Mouse (Mus musculus): ENCODE measurements around the gene Sobp. TPM values are rescaled to one million over a fixed set of nuclear protein-coding genes. Genes with fewer than 3 reads are reported as not detected.

The Sobp gene
- polyA plus RNA-seq, 2 experiments, result 0.01 TPM; not detected in 1

- Histone ChIP-seq H3K27ac (no peak overlapping the region), H3K4me1 (replicated peaks; ENCODE audit: control insufficient read depth in 2 of 2, insufficient read depth in 2 of 2, low read length in 1 of 2) (no peaks in the 10 kb centered on the region), H3K27me3 (ENCODE audit: control insufficient read depth, insufficient read depth, low read length) (no peaks in the 10 kb centered on the region), H3K36me3 (replicated peaks; ENCODE audit: control insufficient read depth, insufficient read depth, low read depth) (no peaks in the 10 kb centered on the region), H3K9ac (replicated peaks) (no peak overlapping the region), H3K4me3 (ENCODE audit: insufficient read depth in 1 of 2, low read depth in 2 of 2, low read length in 2 of 2) (no peak overlapping the region), H3K9me3 (ENCODE audit: control insufficient read depth, low read length) (no peaks in the 10 kb centered on the region), H3K4me2 (ENCODE audit: low read depth) (no peak overlapping the region)
- ATAC-seq (ENCODE audit: insufficient read depth) (no peak), DNase-seq (ENCODE audit: low read depth in 3 of 3, low spot score in 3 of 3) (no peak)
- 59% methylated on average over 8 of the region's 8 CpGs for WGBS (ENCODE audit: insufficient replicate concordance)
- TF ChIP-seq CTCF (IDR thresholded peaks at IDR 0.05; ENCODE audit: low read depth) (no peak), EP300 (IDR thresholded peaks at IDR 0.05; ENCODE audit: low read depth) (no peak)
Observed at GRCm38 (mm10) chr10:43054776-43055175, 119.6 kb downstream of the Sobp start.

GRCm38 (mm10) chr10:43053861-43054560, 120.3 kb downstream of the Sobp start:
- Histone ChIP-seq H3K9ac (replicated peaks) (no peak overlapping the region), H3K4me3 (ENCODE audit: insufficient read depth in 1 of 2, low read depth in 2 of 2, low read length in 2 of 2) (no peak overlapping the region), H3K9me3 (ENCODE audit: control insufficient read depth, low read length) (no peaks in the 10 kb centered on the region), H3K27me3 (ENCODE audit: control insufficient read depth, insufficient read depth, low read length) (no peaks in the 10 kb centered on the region), H3K4me2 (ENCODE audit: low read depth) (no peak overlapping the region), H3K27ac (no peak overlapping the region), H3K4me1 (replicated peaks; ENCODE audit: control insufficient read depth in 2 of 2, insufficient read depth in 2 of 2, low read length in 1 of 2) (no peaks in the 10 kb centered on the region), H3K36me3 (replicated peaks; ENCODE audit: control insufficient read depth, insufficient read depth, low read depth) (no peaks in the 10 kb centered on the region)
- no peak for ATAC-seq (ENCODE audit: insufficient read depth)
- DNase-seq (ENCODE audit: low read depth in 3 of 3, low spot score in 3 of 3), result no peak
- no peak for TF ChIP-seq CTCF (IDR thresholded peaks at IDR 0.05; ENCODE audit: low read depth)
- no peak for TF ChIP-seq EP300 (IDR thresholded peaks at IDR 0.05; ENCODE audit: low read depth)
- WGBS (ENCODE audit: insufficient replicate concordance), result 55% methylated on average over 10 of the region's 10 CpGs

- no peaks in the 10 kb centered on the region for H3K36me3 ChIP-seq (replicated peaks; ENCODE audit: control insufficient read depth, insufficient read depth, low read depth)
- H3K9ac ChIP-seq (replicated peaks), result no peak overlapping the region
- H3K4me1 ChIP-seq (replicated peaks; ENCODE audit: control insufficient read depth in 2 of 2, insufficient read depth in 2 of 2, low read length in 1 of 2), result no peaks in the 10 kb centered on the region; a peak in 1 of 4 replicates
- TF ChIP-seq EP300 (IDR thresholded peaks at IDR 0.05; ENCODE audit: low read depth) (no peak), CTCF (IDR thresholded peaks at IDR 0.05; ENCODE audit: low read depth) (peak; percentile 56)
- H3K4me3 ChIP-seq (ENCODE audit: insufficient read depth in 1 of 2, low read depth in 2 of 2, low read length in 2 of 2), result no peak overlapping the region
- H3K27me3 ChIP-seq (ENCODE audit: control insufficient read depth, insufficient read depth, low read length), result no peaks in the 10 kb centered on the region
- 36% methylated on average over 5 of the region's 5 CpGs for WGBS (ENCODE audit: insufficient replicate concordance)
- ATAC-seq (ENCODE audit: insufficient read depth) (no peak), DNase-seq (ENCODE audit: low read depth in 3 of 3, low spot score in 3 of 3) (no peak)
- no peak overlapping the region for H3K4me2 ChIP-seq (ENCODE audit: low read depth)
- no peak overlapping the region for H3K27ac ChIP-seq
- H3K9me3 ChIP-seq (ENCODE audit: control insufficient read depth, low read length), result no peaks in the 10 kb centered on the region
Observed at GRCm38 (mm10) chr10:43052462-43052861, 121.9 kb downstream of the Sobp start.

- DNase-seq (ENCODE audit: low read depth in 3 of 3, low spot score in 3 of 3) (no peak), ATAC-seq (ENCODE audit: insufficient read depth) (no peak)
- 57% methylated on average over 6 of the region's 6 CpGs for WGBS (ENCODE audit: insufficient replicate concordance)
- H3K27ac ChIP-seq, result no peak overlapping the region
- H3K4me2 ChIP-seq (ENCODE audit: low read depth), result no peak overlapping the region
- no peaks in the 10 kb centered on the region for H3K27me3 ChIP-seq (ENCODE audit: control insufficient read depth, insufficient read depth, low read length)
- H3K9ac ChIP-seq (replicated peaks), result no peak overlapping the region
- H3K4me3 ChIP-seq (ENCODE audit: insufficient read depth in 1 of 2, low read depth in 2 of 2, low read length in 2 of 2), result no peak overlapping the region
- H3K9me3 ChIP-seq (ENCODE audit: control insufficient read depth, low read length), result no peaks in the 10 kb centered on the region
- TF ChIP-seq EP300 (IDR thresholded peaks at IDR 0.05; ENCODE audit: low read depth) (no peak), CTCF (IDR thresholded peaks at IDR 0.05; ENCODE audit: low read depth) (no peak)
- peaks cover 0 to 2% of the 10 kb centered on the region in 2 experiments; a peak in 2 of 4 replicates for H3K4me1 ChIP-seq (replicated peaks; ENCODE audit: control insufficient read depth in 2 of 2, insufficient read depth in 2 of 2, low read length in 1 of 2)
- no peaks in the 10 kb centered on the region for H3K36me3 ChIP-seq (replicated peaks; ENCODE audit: control insufficient read depth, insufficient read depth, low read depth)
Observed at GRCm38 (mm10) chr10:43047804-43048348, 126.5 kb downstream of the Sobp start.

GRCm38 (mm10) chr10:43043351-43044209, 130.8 kb downstream of the Sobp start:
- Histone ChIP-seq H3K36me3 (replicated peaks; ENCODE audit: control insufficient read depth, insufficient read depth, low read depth) (no peaks in the 10 kb centered on the region), H3K27ac (no peak overlapping the region), H3K4me1 (replicated peaks; ENCODE audit: control insufficient read depth in 2 of 2, insufficient read depth in 2 of 2, low read length in 1 of 2) (peaks cover 0 to 2% of the 10 kb centered on the region in 2 experiments; a peak in 2 of 4 replicates), H3K27me3 (ENCODE audit: control insufficient read depth, insufficient read depth, low read length) (no peaks in the 10 kb centered on the region), H3K9me3 (ENCODE audit: control insufficient read depth, low read length) (no peaks in the 10 kb centered on the region), H3K4me3 (ENCODE audit: insufficient read depth in 1 of 2, low read depth in 2 of 2, low read length in 2 of 2) (no peak overlapping the region), H3K4me2 (ENCODE audit: low read depth) (no peak overlapping the region), H3K9ac (replicated peaks) (no peak overlapping the region)
- DNase-seq (ENCODE audit: low read depth in 3 of 3, low spot score in 3 of 3), result no peak
- TF ChIP-seq EP300 (IDR thresholded peaks at IDR 0.05; ENCODE audit: low read depth) (no peak), CTCF (IDR thresholded peaks at IDR 0.05; ENCODE audit: low read depth) (no peak)
- WGBS (ENCODE audit: insufficient replicate concordance), result 40% methylated on average over 7 of the region's 7 CpGs
- ATAC-seq (ENCODE audit: insufficient read depth), result no peak

Measured in liver, embryonic 14.5 days (tissue).